Mouse (Mus musculus) adrenal gland, postnatal 14 days (tissue): ENCODE data around the gene Glyat. TPM values are rescaled to one million over a fixed set of nuclear protein-coding genes. Genes with fewer than 3 reads are reported as not detected.
"Not testable (repeated sequence)": the region's sequence is repeated elsewhere in the genome, so short reads cannot be mapped to it uniquely, and the experiment has no call there.

Experiments
- DNase-seq: peaks from one replicate; pipeline ENCODE4 v3.0.0; 2021; ENCODE audit warnings: mixed read lengths
- long read RNA-seq, 2 experiments: library from polyadenylated mRNA; stranded (forward); transcript quantifications; one replicate each; pipeline ENCODE4 v2.0.0; 2021
- total RNA-seq: library from RNA; stranded (reverse); gene quantifications from 2 replicates; pipeline ENCODE4 v1.2.3, GENCODE M21; 2021

Gene Glyat
- 0.34 and 8.6 TPM in 2 replicates for total RNA-seq
- long read RNA-seq, experiment 1: 0 reads
- long read RNA-seq, experiment 2, transcript Glyat-201 (6 exons, 2,822 nt): major isoform, 6 of 9 reads
- long read RNA-seq, experiment 2, partial matches to known transcripts: 0 of 9 reads
- long read RNA-seq, experiment 2, other reads (novel, unspliced or antisense): 2 of 9 reads

GRCm38 (mm10) chr19:12633176-12633575 lies at the start of gene Glyat:
Gene Glyat (plus strand): TSS chr19:12633308.
- DNase-seq: no peak

DNA sequence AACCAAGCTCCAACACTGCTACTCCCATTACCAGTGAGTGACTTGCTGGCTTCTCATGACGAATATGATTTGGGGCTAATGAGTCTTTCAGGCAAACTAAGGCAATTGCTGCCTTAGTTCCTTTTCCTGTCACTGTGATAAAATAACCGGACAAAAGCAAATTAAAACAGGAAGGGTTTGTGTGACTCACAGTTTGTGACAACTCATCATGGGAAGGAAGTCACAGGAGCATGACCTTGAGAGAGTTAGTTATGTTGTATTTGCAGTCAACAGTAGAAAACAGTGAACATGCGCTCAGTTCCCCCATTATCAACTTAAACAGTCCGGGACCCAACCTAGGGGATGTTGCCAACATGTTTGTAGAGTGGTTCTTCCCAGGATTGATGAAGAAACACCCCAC lies 47.8 kb upstream of the Glyat start:
- DNase-seq: no peak

GRCm38 (mm10) chr19:12591908-12592307 lies 41.2 kb upstream of the Glyat start:
- DNase-seq: peak; percentile 72

DNA sequence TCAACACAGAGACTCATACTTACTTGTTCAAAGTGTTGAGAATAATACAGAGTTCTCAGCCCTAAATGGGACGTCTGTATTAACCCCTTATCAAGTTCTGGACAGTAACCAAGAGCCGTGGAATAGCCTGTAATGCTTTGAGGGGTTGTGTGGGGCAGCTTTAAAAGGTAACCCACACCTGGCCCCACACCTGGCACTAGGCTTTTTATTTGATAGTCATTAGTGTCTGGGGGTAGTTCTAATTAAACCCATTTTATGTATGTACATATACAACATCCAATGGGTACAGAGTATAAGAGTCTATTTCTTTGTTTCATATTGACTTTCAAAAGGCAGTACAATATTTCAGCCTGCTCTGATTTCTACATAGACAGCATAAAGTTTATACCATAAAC lies 38.0 kb upstream of the Glyat start:
- no peak for DNase-seq

GRCm38 (mm10) chr19:12595530-12596289 lies 37.4 kb upstream of the Glyat start:
- DNase-seq: peak; percentile 79

GRCm38 (mm10) chr19:12596290-12597072 lies 36.6 kb upstream of the Glyat start:
- no peak for DNase-seq

GRCm38 (mm10) chr19:12597073-12597405 lies 36.1 kb upstream of the Glyat start:
- DNase-seq: peak; percentile 5

GRCm38 (mm10) chr19:12598674-12599073 lies 34.4 kb upstream of the Glyat start:
- DNase-seq: no peak

DNA sequence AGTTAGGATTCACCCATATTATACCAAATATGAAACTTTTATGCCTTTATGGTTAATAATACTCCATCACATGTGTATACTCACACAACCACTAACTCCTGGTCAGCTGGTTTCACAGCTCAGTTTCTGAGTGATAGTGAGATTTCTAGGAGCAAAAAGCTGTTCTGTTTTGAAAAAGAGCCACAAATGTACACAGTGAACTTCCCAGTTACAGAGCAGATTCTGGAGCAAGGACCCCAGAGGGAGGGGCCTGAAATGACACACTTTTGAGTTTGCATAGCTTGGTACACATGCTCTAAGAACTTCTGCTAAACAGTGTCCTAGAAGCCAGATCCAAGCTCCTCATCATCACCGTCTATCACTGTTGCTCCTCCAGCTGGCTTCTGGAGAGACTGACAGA lies 33.4 kb upstream of the Glyat start, which contains the start of gene Gm4952:
Gene Gm4952, plus strand, starts transcription at position 301 of the 400 bp plus-strand sequence.
- DNase-seq: no peak

- DNase-seq: no peak
Measured at GRCm38 (mm10) chr19:12600684-12601480, 32.2 kb upstream of the Glyat start.

DNA sequence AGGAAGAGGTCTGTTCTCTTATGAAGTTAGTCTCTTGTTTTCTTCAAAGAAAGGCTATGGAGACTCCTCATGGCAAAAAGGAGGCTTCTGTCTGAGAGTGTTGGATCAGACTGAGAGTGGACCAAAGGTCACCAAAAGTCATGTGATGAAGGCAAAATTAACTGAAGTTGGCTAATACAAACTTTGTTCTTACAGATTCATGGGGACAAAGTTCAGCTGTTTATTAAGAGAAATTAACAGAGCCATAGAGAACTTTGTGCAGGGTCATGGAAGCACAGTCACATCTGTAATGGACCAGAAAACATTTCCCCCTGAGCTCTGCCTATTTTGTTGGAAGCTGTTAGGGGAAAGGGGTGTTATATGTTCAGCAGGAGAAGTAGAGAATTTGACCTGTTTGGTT lies 24.8 kb upstream of the Glyat start:
- no peak for DNase-seq

DNA sequence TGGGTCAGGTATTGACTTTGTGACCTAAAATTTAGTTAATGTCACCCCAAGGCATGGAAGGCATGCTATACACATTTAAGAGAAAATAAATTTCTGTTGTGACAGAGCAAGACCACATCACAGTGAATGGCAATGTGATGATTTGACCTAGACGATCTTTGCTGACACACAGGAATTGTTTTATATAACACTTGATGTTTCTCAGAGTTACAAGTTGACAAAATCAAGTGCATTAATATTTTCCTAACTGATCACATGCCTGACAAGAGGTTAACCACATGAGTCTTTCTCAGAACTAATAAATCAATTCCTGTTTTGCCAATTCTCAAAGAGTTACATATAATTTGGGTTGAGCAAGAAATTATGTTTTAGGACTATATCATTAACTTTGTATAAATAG lies 19.5 kb upstream of the Glyat start:
- DNase-seq: no peak

DNA sequence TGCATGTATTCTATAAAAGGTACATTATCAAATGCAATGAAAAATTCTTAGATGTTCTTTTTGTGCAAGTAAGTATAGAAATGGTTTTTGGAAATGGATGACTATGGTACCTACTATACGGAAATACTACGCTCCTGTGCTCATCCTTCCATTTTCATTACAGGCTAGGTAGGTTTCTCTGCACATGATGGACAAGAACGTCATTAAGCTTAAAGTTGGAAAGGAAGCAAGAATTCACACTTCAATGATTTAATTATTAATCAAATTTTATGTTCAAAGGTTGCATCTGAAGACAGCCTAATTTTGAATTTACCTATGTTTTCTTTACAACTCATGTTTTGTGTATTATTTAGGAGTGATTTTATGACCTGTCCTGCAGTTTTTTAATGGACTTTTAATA lies 1.2 kb downstream of the Glyat start:
- DNase-seq: no peak

GRCm38 (mm10) chr19:12634963-12635362 lies 1.9 kb downstream of the Glyat start:
- DNase-seq: no peak

DNA sequence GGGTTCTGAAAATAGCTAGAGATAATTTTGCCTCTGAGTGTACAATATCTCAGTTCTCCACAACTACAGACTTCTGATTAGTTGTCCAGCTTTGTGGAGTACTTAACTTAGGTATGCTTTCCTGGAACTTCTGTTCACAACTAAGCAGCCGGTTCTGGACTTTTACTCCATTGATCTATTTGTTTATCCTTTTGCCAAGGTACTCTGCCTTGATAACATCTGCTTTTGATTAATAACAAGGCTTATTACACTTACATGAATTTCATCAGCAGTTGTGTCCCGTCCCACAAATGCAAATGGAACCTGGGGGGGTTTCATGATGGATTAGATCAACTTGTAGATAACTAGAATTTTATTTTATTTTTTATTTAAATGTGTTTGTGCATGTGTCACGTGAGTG lies 3.8 kb downstream of the Glyat start:
- DNase-seq: no peak

GRCm38 (mm10) chr19:12638049-12638448 lies 4.9 kb downstream of the Glyat start:
- no peak for DNase-seq

DNA sequence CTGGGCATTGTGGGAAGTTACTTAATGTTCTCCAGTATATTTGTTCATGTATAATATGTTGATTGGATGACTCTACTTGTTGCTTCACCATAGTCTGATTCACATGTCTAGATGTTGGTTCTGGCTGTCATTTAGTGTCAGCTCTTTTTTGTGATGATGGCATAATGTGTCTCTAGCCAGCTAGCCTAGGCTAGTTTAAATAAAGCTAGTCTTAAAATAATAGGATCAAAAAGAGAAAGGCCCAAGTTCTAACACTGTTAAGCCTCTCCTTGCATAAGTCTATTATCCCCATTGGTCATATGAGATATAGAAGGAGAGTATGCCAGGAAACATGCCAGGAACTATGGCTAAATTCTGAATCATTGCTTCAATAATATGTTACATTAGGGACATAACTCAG lies 16.4 kb downstream of the Glyat start:
- DNase-seq: no peak

- no peak for DNase-seq
Measured at GRCm38 (mm10) chr19:12666156-12666555, 33.0 kb downstream of the Glyat start.

DNA sequence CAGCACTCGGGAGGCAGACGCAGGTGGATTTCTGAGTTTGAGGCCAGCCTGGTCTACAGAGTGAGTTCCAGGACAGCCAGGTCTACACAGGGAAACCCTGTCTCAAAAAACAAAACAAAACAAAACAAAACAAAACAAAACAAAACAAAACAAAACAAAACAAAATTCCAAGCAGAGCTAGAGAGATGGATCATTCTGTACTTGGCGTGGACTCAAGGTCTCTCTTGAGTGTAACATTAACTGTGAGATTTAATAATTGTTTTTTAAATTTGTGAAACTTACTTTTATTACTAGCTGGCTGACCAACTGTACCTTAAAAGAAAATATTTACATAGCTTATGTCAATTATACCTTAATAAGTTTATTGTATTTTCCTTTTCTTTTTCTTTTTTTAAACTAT lies 35.5 kb downstream of the Glyat start:
- DNase-seq: not testable (repeated sequence)

GRCm38 (mm10) chr19:12670139-12670538 lies 37.0 kb downstream of the Glyat start, which contains the start of gene Olfr1442:
Gene Olfr1442 (plus strand): TSS chr19:12670439.
- no peak for DNase-seq

DNA sequence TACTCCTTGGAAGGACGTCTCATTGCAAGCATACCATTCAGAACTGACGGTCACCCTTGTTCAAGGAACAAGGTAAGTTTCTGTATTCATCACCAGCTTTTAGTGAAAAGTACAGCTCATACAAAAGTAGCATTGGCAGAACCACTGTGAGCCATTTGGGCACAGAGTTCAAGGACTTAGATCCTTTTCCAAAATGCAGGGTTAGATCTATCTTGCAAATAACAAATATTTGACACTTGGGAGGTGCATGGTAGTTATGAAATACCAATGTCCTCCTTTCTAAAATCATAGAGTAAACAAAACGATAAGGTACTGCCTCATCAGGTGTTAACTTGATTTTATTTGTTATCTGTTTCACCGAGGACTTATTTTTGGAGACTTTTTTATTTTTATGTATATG lies 37.9 kb downstream of the Glyat start:
- no peak for DNase-seq

DNA sequence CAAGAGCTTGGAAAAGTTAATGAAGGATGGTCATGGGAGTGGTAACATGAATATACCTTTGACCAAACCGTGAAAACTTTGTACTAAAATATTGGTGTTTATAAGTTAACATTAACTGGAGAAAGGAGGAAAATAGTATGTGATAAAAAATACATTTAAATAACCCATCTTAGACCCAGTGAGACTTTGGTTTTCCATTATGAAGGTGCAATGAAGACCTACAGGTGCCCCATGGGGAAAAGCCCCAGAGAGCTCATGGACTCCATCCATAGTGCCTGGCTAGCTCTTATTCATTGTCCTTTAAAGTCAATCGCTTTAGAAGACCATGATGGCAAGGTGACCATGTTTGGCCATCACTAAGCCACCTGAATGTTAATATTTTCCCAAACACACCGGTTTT lies 44.7 kb downstream of the Glyat start, which contains the start of gene Olfr1443:
Gene Olfr1443, plus strand, starts transcription at position 301 of the 400 bp plus-strand sequence.
- DNase-seq: no peak
